Mouse (Mus musculus): ENCODE measurements around the gene Commd1. TPM values are rescaled to one million over a fixed set of nuclear protein-coding genes. Genes with fewer than 3 reads are reported as not detected.

Gene Commd1
- polyA plus RNA-seq, 1 experiment = 5.2 TPM

- TF ChIP-seq GATA1 (IDR thresholded peaks at IDR 0.05; ENCODE audit: low read length) (no peak), TAL1 (IDR thresholded peaks at IDR 0.05; ENCODE audit: low read length) (no peak)
- H3K27me3 ChIP-seq (ENCODE audit: control insufficient read depth) = no peaks in the 10 kb centered on the region
- no peaks in the 10 kb centered on the region for H3K9me3 ChIP-seq (ENCODE audit: control insufficient read depth, low read length)
- H3K4me3 ChIP-seq (replicated peaks) = no peak overlapping the region
- H3K36me3 ChIP-seq (ENCODE audit: control insufficient read depth) = peaks cover 72% of the 10 kb centered on the region
- H3K4me1 ChIP-seq (ENCODE audit: control insufficient read depth) = peaks cover 57% of the 10 kb centered on the region
These were observed 12.1 kb upstream of the Commd1 start for GRCm38 (mm10) chr11:22994271-22994670.

- Histone ChIP-seq H3K4me3 (replicated peaks) (peak overlapping the region; percentile 99), H3K9me3 (ENCODE audit: control insufficient read depth, low read length) (no peaks in the 10 kb centered on the region), H3K4me1 (ENCODE audit: control insufficient read depth) (peaks cover 36% of the 10 kb centered on the region), H3K36me3 (ENCODE audit: control insufficient read depth) (peaks cover 43% of the 10 kb centered on the region), H3K27me3 (ENCODE audit: control insufficient read depth) (no peaks in the 10 kb centered on the region)
- TF ChIP-seq TAL1 (IDR thresholded peaks at IDR 0.05; ENCODE audit: low read length) = no peak
- TF ChIP-seq GATA1 (IDR thresholded peaks at IDR 0.05; ENCODE audit: low read length) = no peak
These were observed 9.1 kb upstream of the Commd1 start for GRCm38 (mm10) chr11:22991218-22991835.

GRCm38 (mm10) chr11:22990393-22991126 lies 8.4 kb upstream of the Commd1 start, which contains the start of gene Cct4:
Gene Cct4 (plus strand): TSS chr11:22990519.
- no peaks in the 10 kb centered on the region for H3K9me3 ChIP-seq (ENCODE audit: control insufficient read depth, low read length)
- H3K4me1 ChIP-seq (ENCODE audit: control insufficient read depth) = peaks cover 36% of the 10 kb centered on the region
- H3K27me3 ChIP-seq (ENCODE audit: control insufficient read depth) = no peaks in the 10 kb centered on the region
- TF ChIP-seq TAL1 (IDR thresholded peaks at IDR 0.05; ENCODE audit: low read length) (no peak), GATA1 (IDR thresholded peaks at IDR 0.05; ENCODE audit: low read length) (no peak)
- H3K4me3 ChIP-seq (replicated peaks) = peak within 1 kb of the TSS; percentile 99
- H3K36me3 ChIP-seq (ENCODE audit: control insufficient read depth) = peaks cover 36% of the 10 kb centered on the region

GRCm38 (mm10) chr11:22989786-22990185 lies 7.6 kb upstream of the Commd1 start:
- H3K27me3 ChIP-seq (ENCODE audit: control insufficient read depth) = no peaks in the 10 kb centered on the region
- H3K9me3 ChIP-seq (ENCODE audit: control insufficient read depth, low read length) = no peaks in the 10 kb centered on the region
- peak overlapping the region; percentile 99 for H3K4me3 ChIP-seq (replicated peaks)
- H3K4me1 ChIP-seq (ENCODE audit: control insufficient read depth) = peaks cover 34% of the 10 kb centered on the region
- H3K36me3 ChIP-seq (ENCODE audit: control insufficient read depth) = peaks cover 28% of the 10 kb centered on the region
- TF ChIP-seq TAL1 (IDR thresholded peaks at IDR 0.05; ENCODE audit: low read length) = no peak
- no peak for TF ChIP-seq GATA1 (IDR thresholded peaks at IDR 0.05; ENCODE audit: low read length)

GRCm38 (mm10) chr11:22987357-22987756 lies 5.2 kb upstream of the Commd1 start:
- no peaks in the 10 kb centered on the region for H3K9me3 ChIP-seq (ENCODE audit: control insufficient read depth, low read length)
- H3K27me3 ChIP-seq (ENCODE audit: control insufficient read depth) = no peaks in the 10 kb centered on the region
- no peak overlapping the region for H3K4me3 ChIP-seq (replicated peaks)
- TF ChIP-seq GATA1 (IDR thresholded peaks at IDR 0.05; ENCODE audit: low read length) (no peak), TAL1 (IDR thresholded peaks at IDR 0.05; ENCODE audit: low read length) (no peak)
- H3K36me3 ChIP-seq (ENCODE audit: control insufficient read depth) = peaks cover 6% of the 10 kb centered on the region
- peaks cover 33% of the 10 kb centered on the region for H3K4me1 ChIP-seq (ENCODE audit: control insufficient read depth)

GRCm38 (mm10) chr11:22985510-22985909 lies 3.3 kb upstream of the Commd1 start:
- TF ChIP-seq GATA1 (IDR thresholded peaks at IDR 0.05; ENCODE audit: low read length) (no peak), TAL1 (IDR thresholded peaks at IDR 0.05; ENCODE audit: low read length) (no peak)
- peaks cover 37% of the 10 kb centered on the region for H3K4me1 ChIP-seq (ENCODE audit: control insufficient read depth)
- H3K27me3 ChIP-seq (ENCODE audit: control insufficient read depth) = no peaks in the 10 kb centered on the region
- peaks cover 5% of the 10 kb centered on the region for H3K36me3 ChIP-seq (ENCODE audit: control insufficient read depth)
- H3K4me3 ChIP-seq (replicated peaks) = no peak overlapping the region
- H3K9me3 ChIP-seq (ENCODE audit: control insufficient read depth, low read length) = no peaks in the 10 kb centered on the region

GRCm38 (mm10) chr11:22982846-22983245 lies 664 bp upstream of the Commd1 start:
- H3K36me3 ChIP-seq (ENCODE audit: control insufficient read depth) = peaks cover 32% of the 10 kb centered on the region
- peaks cover 45% of the 10 kb centered on the region for H3K4me1 ChIP-seq (ENCODE audit: control insufficient read depth)
- no peaks in the 10 kb centered on the region for H3K9me3 ChIP-seq (ENCODE audit: control insufficient read depth, low read length)
- H3K4me3 ChIP-seq (replicated peaks) = peak overlapping the region; percentile 83
- no peaks in the 10 kb centered on the region for H3K27me3 ChIP-seq (ENCODE audit: control insufficient read depth)
- TF ChIP-seq GATA1 (IDR thresholded peaks at IDR 0.05; ENCODE audit: low read length) (no peak), TAL1 (IDR thresholded peaks at IDR 0.05; ENCODE audit: low read length) (no peak)

GRCm38 (mm10) chr11:22981543-22981950 lies 635 bp downstream of the Commd1 start:
- Histone ChIP-seq H3K9me3 (ENCODE audit: control insufficient read depth, low read length) (no peaks in the 10 kb centered on the region), H3K27me3 (ENCODE audit: control insufficient read depth) (no peaks in the 10 kb centered on the region), H3K4me1 (ENCODE audit: control insufficient read depth) (peaks cover 56% of the 10 kb centered on the region), H3K4me3 (replicated peaks) (peak overlapping the region; percentile 83), H3K36me3 (ENCODE audit: control insufficient read depth) (peaks cover 45% of the 10 kb centered on the region)
- TF ChIP-seq TAL1 (IDR thresholded peaks at IDR 0.05; ENCODE audit: low read length) (no peak), GATA1 (IDR thresholded peaks at IDR 0.05; ENCODE audit: low read length) (no peak)

- Histone ChIP-seq H3K4me1 (ENCODE audit: control insufficient read depth) (peaks cover 61% of the 10 kb centered on the region), H3K9me3 (ENCODE audit: control insufficient read depth, low read length) (no peaks in the 10 kb centered on the region), H3K4me3 (replicated peaks) (peak overlapping the region; percentile 83), H3K36me3 (ENCODE audit: control insufficient read depth) (peaks cover 50% of the 10 kb centered on the region), H3K27me3 (ENCODE audit: control insufficient read depth) (no peaks in the 10 kb centered on the region)
- TF ChIP-seq GATA1 (IDR thresholded peaks at IDR 0.05; ENCODE audit: low read length) = no peak
- TF ChIP-seq TAL1 (IDR thresholded peaks at IDR 0.05; ENCODE audit: low read length) = no peak
These were observed 1.1 kb downstream of the Commd1 start for GRCm38 (mm10) chr11:22981041-22981440.

Data from erythroblast, embryonic 14.5 days (primary cell).